Mouse (Mus musculus): Measurements from ENCODE around the gene Gcn1l1. TPM values are rescaled to one million over a fixed set of nuclear protein-coding genes. Genes with fewer than 3 reads are reported as not detected.

Gene Gcn1l1
- 1.6 TPM for polyA plus RNA-seq (2014; fragmentation: Illumina TruSeq; extraction: RNeasy Lipid Tissue Mini Kit (QIAGEN cat#74804); ENCODE audit: low read depth, low replicate concordance)

DNA sequence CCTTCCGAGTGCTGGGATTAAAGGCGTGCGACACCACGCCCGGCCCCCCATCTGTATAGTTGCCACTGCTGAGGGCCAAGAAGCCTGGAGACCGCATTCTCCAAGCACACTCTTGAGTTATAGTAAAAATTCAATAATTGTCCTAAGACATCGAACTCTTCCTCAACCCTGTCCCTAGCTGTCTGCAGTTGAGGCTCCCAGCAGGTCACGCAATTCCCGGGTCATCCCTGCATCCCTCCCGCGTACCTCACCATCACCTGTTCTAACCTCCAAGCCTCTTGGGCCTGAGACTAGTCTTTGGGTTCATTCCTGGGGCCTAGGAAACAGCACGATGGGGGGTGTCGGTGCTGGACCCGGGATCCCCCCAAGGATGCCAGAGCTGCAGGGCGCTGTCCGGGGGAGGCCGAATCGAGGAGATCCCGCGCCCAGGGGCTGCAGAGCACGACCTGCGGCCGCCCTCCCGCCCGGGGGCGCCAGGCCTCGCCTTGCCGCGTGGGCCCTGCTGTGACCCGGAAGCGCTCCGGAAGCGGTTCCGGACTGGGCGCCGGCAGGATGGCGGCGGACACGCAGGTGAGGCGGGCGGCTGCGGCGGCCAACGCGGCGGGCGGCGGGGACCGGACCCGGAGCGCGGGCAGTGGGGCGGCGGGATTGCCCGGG is at the start of gene Gcn1l1:
Gcn1l1 (plus strand) TSS at position 518 of the 657 bp plus-strand sequence.

DNA sequence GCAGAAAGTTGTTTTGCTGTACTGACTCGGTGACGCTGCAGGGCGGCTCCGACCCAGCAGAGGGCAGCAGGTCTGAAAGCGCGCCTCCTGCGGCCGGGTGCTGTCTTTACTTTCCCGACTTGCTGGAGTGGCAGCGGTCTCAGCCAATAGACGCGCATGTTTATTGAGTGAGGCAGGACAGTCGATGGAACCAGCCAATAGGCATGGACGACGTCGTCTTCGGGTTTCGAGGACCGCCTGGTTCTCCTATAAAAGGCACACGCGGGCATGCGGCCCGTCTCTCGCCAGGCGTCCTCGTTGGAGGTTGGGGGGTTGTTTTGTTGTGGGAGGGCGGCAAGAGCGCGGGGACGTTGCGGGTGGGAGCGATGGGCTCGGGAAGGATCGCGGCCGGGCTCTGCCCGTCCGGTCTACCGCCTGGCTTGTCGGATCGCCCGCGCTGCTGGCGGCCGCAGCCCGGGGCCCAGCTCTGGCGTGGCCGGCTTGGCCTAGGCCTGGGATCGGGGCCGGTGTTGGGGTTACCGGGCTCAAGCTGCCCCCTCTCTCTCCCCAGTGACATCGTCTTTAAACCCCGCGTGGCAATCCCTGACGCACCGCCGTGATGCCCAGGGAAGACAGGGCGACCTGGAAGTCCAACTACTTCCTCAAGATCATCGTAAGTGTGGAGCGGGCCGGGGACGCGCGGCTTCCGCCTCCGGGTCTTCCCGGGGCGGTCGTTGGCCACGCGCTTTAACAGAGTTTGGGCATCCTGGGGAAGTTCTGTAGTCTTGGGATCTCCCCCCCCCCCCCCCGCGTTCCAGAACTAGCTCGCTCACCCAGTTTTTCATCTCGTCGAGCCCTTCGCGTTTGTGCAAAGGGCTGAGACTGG is 5.6 kb upstream of the Gcn1l1 start, which contains the start of gene Rplp0:
Rplp0 (plus strand) TSS at position 231 of the 865 bp plus-strand sequence.

DNA sequence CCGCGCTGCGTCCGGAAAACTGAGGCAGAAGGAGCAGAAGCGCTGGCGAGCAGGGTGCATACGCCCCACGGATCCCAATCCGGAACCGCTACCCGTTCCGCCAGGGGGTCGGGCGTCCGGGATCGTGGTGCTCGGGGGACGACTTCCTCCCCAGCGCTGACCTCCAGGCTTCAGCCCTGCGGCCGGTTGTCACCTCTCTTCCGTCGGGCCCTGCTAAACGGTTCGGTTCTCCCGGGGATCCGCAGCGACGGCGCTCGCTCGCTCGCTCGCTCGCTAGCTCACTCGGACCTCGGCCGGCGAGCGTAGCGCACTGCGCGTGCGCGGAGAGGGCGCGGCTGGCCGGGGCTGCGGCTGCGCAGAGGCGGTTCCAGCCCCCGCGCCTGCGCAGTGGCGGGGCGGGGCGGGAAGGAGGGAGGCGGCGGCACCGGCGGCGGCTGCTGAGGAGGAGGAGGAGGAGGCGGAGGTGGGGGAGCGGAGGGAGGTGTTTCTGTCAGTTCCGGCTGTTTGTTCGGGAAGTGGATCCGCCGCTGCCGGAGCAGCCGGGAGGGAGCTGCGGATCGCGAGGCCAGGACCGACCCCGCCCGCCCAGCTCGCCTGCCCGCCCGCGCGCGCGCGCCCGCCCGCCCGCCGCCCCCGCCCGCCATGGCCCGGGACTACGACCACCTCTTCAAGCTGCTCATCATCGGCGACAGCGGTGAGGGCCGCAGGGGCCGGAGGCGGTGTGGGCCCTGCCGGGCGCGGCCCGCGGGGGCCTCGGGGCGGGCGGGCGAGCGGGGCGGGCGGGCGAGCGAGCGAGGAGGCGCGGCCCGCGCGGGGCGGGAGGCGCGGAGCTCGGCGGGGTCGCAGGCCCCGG is 66.7 kb downstream of the Gcn1l1 start, which contains the start of gene Rab35:
Rab35 (plus strand) TSS at position 404 of the 853 bp plus-strand sequence.

Other genes starting within 250 kb of the Gcn1l1 start
- gene Srsf9, start 238.1 kb upstream of the Gcn1l1 start, polyA plus RNA-seq (2014; fragmentation: Illumina TruSeq; extraction: RNeasy Lipid Tissue Mini Kit (QIAGEN cat#74804); ENCODE audit: low read depth, low replicate concordance): 21.8 TPM
- gene Gatc, start 224.1 kb upstream of the Gcn1l1 start, polyA plus RNA-seq (2014; fragmentation: Illumina TruSeq; extraction: RNeasy Lipid Tissue Mini Kit (QIAGEN cat#74804); ENCODE audit: low read depth, low replicate concordance): 31.2 TPM
- gene Triap1, start 224.0 kb upstream of the Gcn1l1 start, polyA plus RNA-seq (2014; fragmentation: Illumina TruSeq; extraction: RNeasy Lipid Tissue Mini Kit (QIAGEN cat#74804); ENCODE audit: low read depth, low replicate concordance): 8.7 TPM
- gene Cox6a1, start 216.3 kb upstream of the Gcn1l1 start, polyA plus RNA-seq (2014; fragmentation: Illumina TruSeq; extraction: RNeasy Lipid Tissue Mini Kit (QIAGEN cat#74804); ENCODE audit: low read depth, low replicate concordance): 86.1 TPM
- not detected for gene Msi1, start 135.7 kb upstream of the Gcn1l1 start, polyA plus RNA-seq (2014; fragmentation: Illumina TruSeq; extraction: RNeasy Lipid Tissue Mini Kit (QIAGEN cat#74804); ENCODE audit: low read depth, low replicate concordance)
- not detected for gene Pla2g1b, start 99.0 kb upstream of the Gcn1l1 start, polyA plus RNA-seq (2014; fragmentation: Illumina TruSeq; extraction: RNeasy Lipid Tissue Mini Kit (QIAGEN cat#74804); ENCODE audit: low read depth, low replicate concordance)
- 11.3 TPM for gene Sirt4, start 80.5 kb upstream of the Gcn1l1 start, polyA plus RNA-seq (2014; fragmentation: Illumina TruSeq; extraction: RNeasy Lipid Tissue Mini Kit (QIAGEN cat#74804); ENCODE audit: low read depth, low replicate concordance)
- 5.9 TPM for gene Pxn, start 58.6 kb upstream of the Gcn1l1 start, polyA plus RNA-seq (2014; fragmentation: Illumina TruSeq; extraction: RNeasy Lipid Tissue Mini Kit (QIAGEN cat#74804); ENCODE audit: low read depth, low replicate concordance)
- gene Rplp0, start 5.8 kb upstream of the Gcn1l1 start, polyA plus RNA-seq (2014; fragmentation: Illumina TruSeq; extraction: RNeasy Lipid Tissue Mini Kit (QIAGEN cat#74804); ENCODE audit: low read depth, low replicate concordance): 31.0 TPM
- 5.1 TPM for gene Rab35, start 66.7 kb downstream of the Gcn1l1 start, polyA plus RNA-seq (2014; fragmentation: Illumina TruSeq; extraction: RNeasy Lipid Tissue Mini Kit (QIAGEN cat#74804); ENCODE audit: low read depth, low replicate concordance)
- gene Bicdl1, start 166.4 kb downstream of the Gcn1l1 start, polyA plus RNA-seq (2014; fragmentation: Illumina TruSeq; extraction: RNeasy Lipid Tissue Mini Kit (QIAGEN cat#74804); ENCODE audit: low read depth, low replicate concordance): 0.24 TPM

All from liver, adult 10 weeks (tissue).